Mouse (Mus musculus) MEL (cell line): ENCODE data around the gene Ugt1a6b. TPM values are rescaled to one million over a fixed set of nuclear protein-coding genes. Genes with fewer than 3 reads are reported as not detected.

Experiments
- DNase-seq: peaks from one replicate; pipeline ENCODE4 v3.0.0; 2011; ENCODE audit warnings: low read depth, low spot score
- H3K27ac ChIP-seq: 2 replicates; pipeline ENCODE4 v1.5.1; 2012; ENCODE audit warnings: low read depth, mild to moderate bottlenecking, control low read depth, low read length, moderate library complexity; ENCODE audit not compliant: control insufficient read depth
- H3K27me3 ChIP-seq, 2 experiments: fragments of 150-350 bp in 1 of 2; sonication (generic) in 1 of 2; 2 replicates each; pipeline ENCODE4 v1.6.1; 2012; ENCODE audit warnings: low read length in 2 of 2, mild to moderate bottlenecking in 2 of 2, improper control_type of control experiment in 1 of 2, moderate library complexity in 1 of 2; ENCODE audit not compliant: insufficient read depth in 2 of 2, control insufficient read depth in 1 of 2
- H3K36me3 ChIP-seq, 2 experiments: 2 replicates each; pipeline ENCODE4 v1.6.1; 2012 to 2014; ENCODE audit warnings: low read length in 2 of 2, improper control_type of control experiment in 1 of 2, inconsistent platforms in 1 of 2, mild to moderate bottlenecking in 1 of 2; ENCODE audit not compliant: insufficient read depth in 2 of 2, control insufficient read depth in 1 of 2
- H3K4me1 ChIP-seq, 2 experiments: fragments of 150-350 bp in 1 of 2; sonication (generic) in 1 of 2; 2 replicates each; pipeline ENCODE4 v1.6.1; 2012; ENCODE audit warnings: low read length in 2 of 2, improper control_type of control experiment in 1 of 2, mild to moderate bottlenecking in 1 of 2; ENCODE audit not compliant: insufficient read depth in 2 of 2, control insufficient read depth in 1 of 2
- H3K4me3 ChIP-seq, 2 experiments: fragments of 150-350 bp in 1 of 2; sonication (generic) in 1 of 2; 2 replicates each; pipeline ENCODE4 v1.5.1; 2012; ENCODE audit warnings: low read depth in 2 of 2, low read length in 2 of 2, mild to moderate bottlenecking in 2 of 2, moderate library complexity in 2 of 2, control low read depth in 1 of 2, improper control_type of control experiment in 1 of 2; ENCODE audit not compliant: control insufficient read depth in 1 of 2, insufficient read depth in 1 of 2
- H3K79me2 ChIP-seq: 2 replicates; pipeline ENCODE4 v1.6.1; 2012; ENCODE audit warnings: mild to moderate bottlenecking, low read length, moderate library complexity; ENCODE audit not compliant: control insufficient read depth, poor library complexity, insufficient read depth
- H3K9ac ChIP-seq: 2 replicates; pipeline ENCODE4 v1.6.1; 2012; ENCODE audit warnings: low read depth, mild to moderate bottlenecking, control low read depth, low read length, moderate library complexity; ENCODE audit not compliant: control insufficient read depth, poor library complexity, severe bottlenecking
- H3K9me3 ChIP-seq: fragments of 150-350 bp; sonication (generic); replicated peaks from 2 replicates; pipeline ENCODE4 v1.6.1; 2012; ENCODE audit warnings: mild to moderate bottlenecking, low read length, improper control_type of control experiment, moderate library complexity; ENCODE audit not compliant: insufficient read depth
- BHLHE40 ChIP-seq: IDR thresholded peaks from 2 replicates; pipeline ENCODE4 v1.6.1; 2012; ENCODE audit warnings: low read depth, mild to moderate bottlenecking, inconsistent platforms, low read length, improper control_type of control experiment, borderline replicate concordance
- CHD1 ChIP-seq: IDR thresholded peaks from 2 replicates; pipeline ENCODE4 v1.6.1; 2012; ENCODE audit warnings: low read depth, mild to moderate bottlenecking, inconsistent platforms, low read length, improper control_type of control experiment
- CHD2 ChIP-seq: IDR thresholded peaks from 2 replicates; pipeline ENCODE4 v1.6.1; 2011; ENCODE audit warnings: low read length, improper control_type of control experiment
- CTCF ChIP-seq, 3 experiments: IDR thresholded peaks in 2 of 3; conservative IDR thresholded peaks in 1 of 3; 2 replicates each; pipeline ENCODE4 v1.5.1; 2011 to 2012; ENCODE audit warnings: low read length in 3 of 3, low read depth in 2 of 3, mild to moderate bottlenecking in 2 of 3, improper control_type of control experiment in 1 of 3, inconsistent platforms in 1 of 3, mixed read lengths in 1 of 3, moderate library complexity in 1 of 3; ENCODE audit not compliant: control insufficient read depth in 1 of 3, insufficient read depth in 1 of 3, poor library complexity in 1 of 3, severe bottlenecking in 1 of 3
- ETS1 ChIP-seq: IDR thresholded peaks from 2 replicates; pipeline ENCODE4 v1.6.1; 2012; ENCODE audit warnings: low read depth, mild to moderate bottlenecking, inconsistent platforms, low read length, improper control_type of control experiment, moderate library complexity
- GABPA ChIP-seq: IDR thresholded peaks from 2 replicates; pipeline ENCODE4 v1.6.1; 2012; ENCODE audit warnings: low read depth, mild to moderate bottlenecking, inconsistent platforms, low read length, improper control_type of control experiment, moderate library complexity
- HCFC1 ChIP-seq: IDR thresholded peaks from 2 replicates; pipeline ENCODE4 v1.6.1; 2012; ENCODE audit warnings: low read depth, mild to moderate bottlenecking, inconsistent platforms, low read length, improper control_type of control experiment, moderate library complexity
- JUND ChIP-seq: IDR thresholded peaks from 2 replicates; pipeline ENCODE4 v1.6.1; 2011; ENCODE audit warnings: low read depth, mild to moderate bottlenecking, improper control_type of control experiment, low read length
- MAX ChIP-seq: IDR thresholded peaks from 2 replicates; pipeline ENCODE4 v1.6.1; 2011; ENCODE audit warnings: low read length, improper control_type of control experiment
- MAZ ChIP-seq: IDR thresholded peaks from 2 replicates; pipeline ENCODE4 v1.6.1; 2012; ENCODE audit warnings: low read depth, mild to moderate bottlenecking, inconsistent platforms, low read length, improper control_type of control experiment
- MXI1 ChIP-seq: IDR thresholded peaks from 2 replicates; pipeline ENCODE4 v1.6.1; 2011; ENCODE audit warnings: mild to moderate bottlenecking, low read depth, low read length, improper control_type of control experiment
- MYB ChIP-seq: IDR thresholded peaks from 2 replicates; pipeline ENCODE4 v1.6.1; 2011; ENCODE audit warnings: mild to moderate bottlenecking, low read depth, low read length, improper control_type of control experiment
- NRF1 ChIP-seq: IDR thresholded peaks from 2 replicates; pipeline ENCODE4 v1.6.1; 2014; ENCODE audit warnings: low read depth, mild to moderate bottlenecking, inconsistent platforms, low read length, improper control_type of control experiment, moderate library complexity; ENCODE audit not compliant: poor library complexity, insufficient read depth, severe bottlenecking
- POLR2A ChIP-seq, 2 experiments: IDR thresholded peaks; 2 replicates each; pipeline ENCODE4 v1.6.1; 2011 to 2012; ENCODE audit warnings: low read length in 2 of 2, mild to moderate bottlenecking in 2 of 2, control low read depth in 1 of 2, improper control_type of control experiment in 1 of 2, low read depth in 1 of 2, moderate library complexity in 1 of 2; ENCODE audit not compliant: control insufficient read depth in 1 of 2, insufficient read depth in 1 of 2, poor library complexity in 1 of 2
- POLR2AphosphoS2 ChIP-seq: IDR thresholded peaks from 2 replicates; pipeline ENCODE4 v1.6.1; 2011; ENCODE audit warnings: low read length, improper control_type of control experiment
- RAD21 ChIP-seq: IDR thresholded peaks from 2 replicates; pipeline ENCODE4 v1.6.1; 2011; ENCODE audit warnings: mild to moderate bottlenecking, low read depth, low read length, improper control_type of control experiment
- SIN3A ChIP-seq: IDR thresholded peaks from 2 replicates; pipeline ENCODE4 v1.6.1; 2012; ENCODE audit warnings: low read length, improper control_type of control experiment, inconsistent platforms
- SMC3 ChIP-seq: IDR thresholded peaks from 2 replicates; pipeline ENCODE4 v1.6.1; 2011; ENCODE audit warnings: low read depth, low read length, improper control_type of control experiment
- TAL1 ChIP-seq: IDR thresholded peaks from 2 replicates; pipeline ENCODE4 v1.6.1; 2012; ENCODE audit warnings: mild to moderate bottlenecking, inconsistent platforms, low read length, moderate library complexity, mixed read lengths
- TCF12 ChIP-seq: IDR thresholded peaks from 2 replicates; pipeline ENCODE4 v1.6.1; 2014; ENCODE audit warnings: low read depth, mild to moderate bottlenecking, inconsistent platforms, low read length, improper control_type of control experiment, moderate library complexity
- USF1 ChIP-seq: IDR thresholded peaks from 2 replicates; pipeline ENCODE4 v1.6.1; 2014; ENCODE audit warnings: low read depth, mild to moderate bottlenecking, inconsistent platforms, low read length, improper control_type of control experiment, moderate library complexity
- ZC3H11A ChIP-seq: IDR thresholded peaks from 2 replicates; pipeline ENCODE4 v1.6.1; 2012; ENCODE audit warnings: low read depth, mild to moderate bottlenecking, inconsistent platforms, low read length, improper control_type of control experiment
- ZMIZ1 ChIP-seq: IDR thresholded peaks from 2 replicates; pipeline ENCODE4 v1.6.1; 2012; ENCODE audit warnings: low read depth, mild to moderate bottlenecking, inconsistent platforms, low read length, improper control_type of control experiment, moderate library complexity
- ZNF384 ChIP-seq: IDR thresholded peaks from 2 replicates; pipeline ENCODE4 v1.6.1; 2012; ENCODE audit warnings: low read depth, mild to moderate bottlenecking, inconsistent platforms, low read length, improper control_type of control experiment
- polyA plus RNA-seq, 2 experiments: library from polyadenylated mRNA; stranded (reverse) in 1 of 2; unstranded in 1 of 2; fragments of >175 nt in 1 of 2; fragments of >200 nt in 1 of 2; gene quantifications; 2 replicates each; pipeline versions ENCODE4 v1.2.1 to v1.2.4; 2012; ENCODE audit warnings: low replicate concordance in 2 of 2, low read depth in 1 of 2; ENCODE audit not compliant: insufficient read length in 2 of 2, insufficient read depth in 1 of 2, missing spikeins in 1 of 2
- total RNA-seq: library from RNA; depleted of rRNA; stranded (reverse); fragments of 300-350 nt; gene quantifications from 2 replicates; pipeline ENCODE4 v1.2.3, GENCODE M21; 2012

The Ugt1a6b gene
- total and polyA plus RNA-seq, 3 experiments, result not detected

DNA sequence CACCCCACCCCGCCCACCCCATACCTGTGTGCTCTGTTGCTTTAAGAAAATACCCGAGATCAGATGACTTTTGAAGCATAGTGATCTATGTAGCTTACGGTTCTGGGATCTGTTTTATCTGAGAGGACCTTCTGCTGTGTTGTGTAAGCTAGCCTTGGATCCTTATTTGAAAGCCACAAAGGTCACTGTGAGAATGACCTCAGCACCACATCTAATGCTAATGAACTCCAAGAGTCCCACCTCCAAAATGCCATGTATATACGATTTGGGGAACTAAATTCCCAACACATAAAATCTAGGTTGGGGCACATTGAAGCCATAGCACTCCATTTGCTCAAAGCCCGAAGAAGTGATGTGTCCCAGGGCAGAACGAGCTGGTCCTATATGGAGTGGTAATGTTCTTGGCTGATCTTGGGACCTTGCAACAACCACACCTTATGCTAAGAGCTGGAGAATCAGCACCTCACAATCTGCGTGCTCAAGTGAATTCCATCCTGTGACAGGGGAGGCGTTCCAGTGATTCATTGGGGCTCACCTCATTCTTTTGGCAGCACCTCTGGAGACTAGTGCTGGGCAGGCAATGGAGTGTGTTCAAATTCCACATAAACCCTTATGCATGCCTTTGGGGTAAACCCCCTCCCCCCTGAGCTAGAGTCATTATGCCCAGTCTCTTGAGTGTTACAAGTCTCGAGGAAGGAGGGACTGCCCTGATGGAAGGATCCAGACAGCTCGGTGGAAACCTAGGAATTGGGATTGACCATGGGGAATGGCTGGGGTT lies 154.0 kb downstream of the Ugt1a6b start:
- Histone ChIP-seq H3K79me2 (no peaks in the 10 kb centered on the region), H3K9ac (no peak overlapping the region), H3K27ac (no peak overlapping the region), H3K27me3 (no peaks in the 10 kb centered on the region), H3K4me1 (peaks cover 2 to 9% of the 10 kb centered on the region in 2 experiments; a peak in 3 of 4 replicates), H3K4me3 (no peak overlapping the region), H3K36me3 (peaks cover 0 to 13% of the 10 kb centered on the region in 2 experiments; a peak in 2 of 4 replicates), H3K9me3 (no peaks in the 10 kb centered on the region)
- DNase-seq, result no peak
- TF ChIP-seq ETS1 (no peak), SMC3 (no peak), SIN3A (no peak), TAL1 (no peak), CTCF (IDR thresholded peaks at IDR 0.05 in 2 of 3, conservative IDR thresholded peaks at IDR 0.05 in 1 of 3; ENCODE audit: control insufficient read depth in 1 of 3, insufficient read depth in 1 of 3, low read depth in 2 of 3, low read length in 3 of 3, poor library complexity in 1 of 3, severe bottlenecking in 1 of 3) (no peak), MXI1 (no peak), CHD1 (no peak), MAX (no peak), ZNF384 (no peak), USF1 (no peak), ZMIZ1 (no peak), NRF1 (no peak), JUND (no peak), TCF12 (no peak), BHLHE40 (no peak), POLR2AphosphoS2 (no peak), POLR2A (IDR thresholded peaks at IDR 0.05; ENCODE audit: control insufficient read depth in 1 of 2, insufficient read depth in 1 of 2, low read depth in 1 of 2, low read length in 2 of 2, poor library complexity in 1 of 2) (no peak)

DNA sequence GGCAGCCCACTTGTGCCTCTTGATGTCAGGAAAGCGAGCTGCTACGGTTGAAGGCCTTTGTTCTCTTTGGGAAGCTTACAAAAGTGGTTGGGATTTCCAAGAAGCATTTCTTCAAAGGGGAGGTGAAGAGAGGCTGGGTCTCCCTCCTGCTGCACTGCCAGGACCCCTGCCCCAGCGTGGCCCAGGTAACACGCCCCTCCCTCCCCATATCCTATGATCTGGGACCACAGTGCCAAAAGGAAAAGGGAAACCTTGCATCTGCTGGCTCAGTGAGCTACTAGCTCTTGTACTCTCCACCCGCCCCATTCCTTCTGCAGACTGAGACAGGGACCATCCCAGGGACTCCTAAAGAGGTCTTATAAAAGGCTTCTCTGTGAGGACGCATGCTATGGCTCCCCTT lies 154.6 kb downstream of the Ugt1a6b start:
- H3K79me2 ChIP-seq, result no peaks in the 10 kb centered on the region
- TF ChIP-seq CHD1 (no peak), GABPA (no peak), USF1 (no peak), MYB (no peak), NRF1 (no peak), HCFC1 (no peak), POLR2A (IDR thresholded peaks at IDR 0.05; ENCODE audit: control insufficient read depth in 1 of 2, insufficient read depth in 1 of 2, low read depth in 1 of 2, low read length in 2 of 2, poor library complexity in 1 of 2) (no peak), MAZ (no peak), RAD21 (no peak), ZC3H11A (no peak), BHLHE40 (no peak), CHD2 (no peak)
- DNase-seq, result no peak
- no peaks in the 10 kb centered on the region for H3K9me3 ChIP-seq
- no peak overlapping the region for H3K27ac ChIP-seq
- H3K36me3 ChIP-seq, result peaks cover 0 to 19% of the 10 kb centered on the region in 2 experiments; a peak in 2 of 4 replicates
- no peak overlapping the region for H3K9ac ChIP-seq
- peaks cover 5 to 15% of the 10 kb centered on the region in 2 experiments for H3K4me1 ChIP-seq
- H3K4me3 ChIP-seq, result no peak overlapping the region
- H3K27me3 ChIP-seq, result no peaks in the 10 kb centered on the region
